Mouse (Mus musculus) testis, adult 2 months (tissue): ENCODE measurements at regions not wholly inside any gene's neighbourhood (a gene's known extent, or its start where the extent isn't known, plus 50 kb on each side); places are given as distances from the start of the nearest gene placed in this dataset.

Experiments
- CTCF ChIP-seq: fragments of 200-500 bp; IDR thresholded peaks from 2 replicates; pipeline ENCODE4 v1.5.1; 2012; ENCODE audit warnings: low read depth, mild to moderate bottlenecking, inconsistent platforms, low read length, moderate library complexity; ENCODE audit not compliant: control insufficient read depth, insufficient read depth, insufficient replicate concordance
- POLR2A ChIP-seq: fragments of 200-500 bp; IDR thresholded peaks from 2 replicates; pipeline ENCODE4 v1.6.1; 2012; ENCODE audit warnings: low read depth, mild to moderate bottlenecking, inconsistent platforms, low read length, moderate library complexity; ENCODE audit not compliant: control insufficient read depth

- TF ChIP-seq CTCF (no peak), POLR2A (no peak)
Measured at GRCm38 (mm10) chr1:125491014-125491413, 55.5 kb upstream of the Actr3 start.
